Mouse (Mus musculus) small intestine, adult 2 months (tissue): Measurements from ENCODE around the gene Tnfsf9. TPM values are rescaled to one million over a fixed set of nuclear protein-coding genes. Genes with fewer than 3 reads are reported as not detected.

Source experiments
- H3K27ac ChIP-seq: fragments of 200-500 bp; 2 replicates; pipeline ENCODE4 v1.5.1; 2012; ENCODE audit warnings: low read depth, low read length, control low read depth, inconsistent platforms; ENCODE audit not compliant: insufficient read depth
- H3K27me3 ChIP-seq: fragments of 200-500 bp; 2 replicates; pipeline ENCODE4 v1.6.1; 2012; ENCODE audit warnings: mild to moderate bottlenecking, moderate library complexity, low read length, inconsistent platforms; ENCODE audit not compliant: control insufficient read depth, insufficient read depth
- H3K36me3 ChIP-seq: fragments of 200-500 bp; 2 replicates; pipeline ENCODE4 v1.6.1; 2012; ENCODE audit warnings: mild to moderate bottlenecking, low read length, control low read depth, inconsistent platforms; ENCODE audit not compliant: control insufficient read depth, insufficient read depth
- H3K4me1 ChIP-seq: fragments of 200-500 bp; 2 replicates; pipeline ENCODE4 v1.6.1; 2012; ENCODE audit warnings: low read length, inconsistent platforms, mixed read lengths; ENCODE audit not compliant: control insufficient read depth, insufficient read depth, insufficient read length
- H3K4me3 ChIP-seq: fragments of 200-500 bp; 2 replicates; pipeline ENCODE4 v1.5.1; 2012; ENCODE audit warnings: low read depth, mild to moderate bottlenecking, control low read depth, inconsistent platforms, low read length, moderate library complexity
- CTCF ChIP-seq: fragments of 200-500 bp; IDR thresholded peaks from 2 replicates; pipeline ENCODE4 v1.5.1; 2012; ENCODE audit warnings: low read depth, mild to moderate bottlenecking, control low read depth, inconsistent platforms, low read length, moderate library complexity, mixed read lengths; ENCODE audit not compliant: insufficient replicate concordance, insufficient read length; ENCODE audit errors: extremely low read depth
- POLR2A ChIP-seq: fragments of 200-500 bp; IDR thresholded peaks from 2 replicates; pipeline ENCODE4 v1.6.1; 2012; ENCODE audit warnings: low read depth, mild to moderate bottlenecking, control low read depth, inconsistent platforms, low read length, moderate library complexity
- WGBS: fragments of 180-500 bp; shearing (Covaris S2); methylation state at CpG from one replicate; pipeline ENCODE4 v1.1.7; 2018; 5-methylcytosine and 5-hydroxymethylcytosine counted together
- polyA plus RNA-seq: library from polyadenylated mRNA; depleted of rRNA; stranded (reverse); fragments of >200 nt; gene quantifications from 2 replicates; pipeline ENCODE4 v1.2.3, GENCODE M21; 2012; rRNA removed

Gene Tnfsf9
- polyA plus RNA-seq, 1 experiment = 2.6 TPM

- TF ChIP-seq POLR2A = no peak
- TF ChIP-seq CTCF = no peak
- WGBS = 79% methylated on average over 4 of the region's 4 CpGs
Observed at GRCm38 (mm10) chr17:57153787-57154186, 48.7 kb downstream of the Tnfsf9 start.

More at GRCm38 (mm10) chr17:57153787-57154186, 48.7 kb downstream of the Tnfsf9 start:
- Histone ChIP-seq H3K4me1 (no peaks in the 10 kb centered on the region), H3K36me3 (no peaks in the 10 kb centered on the region), H3K27ac (no peak overlapping the region), H3K27me3 (peaks cover 13% of the 10 kb centered on the region), H3K4me3 (no peak overlapping the region)

Other genes with a start within 250 kb of the Tnfsf9 start
- not detected in 2 replicates for gene Acsbg2, start 230.9 kb upstream of the Tnfsf9 start, polyA plus RNA-seq
- not detected in 2 replicates for gene 1700061G19Rik, start 229.8 kb upstream of the Tnfsf9 start, polyA plus RNA-seq
- 25.0 and 46.3 TPM in 2 replicates for gene Mllt1, start 169.9 kb upstream of the Tnfsf9 start, polyA plus RNA-seq
- 9.0 and 28.9 TPM in 2 replicates for gene Acer1, start 123.2 kb upstream of the Tnfsf9 start, polyA plus RNA-seq
- 86.2 and 132 TPM in 2 replicates for gene Clpp, start 115.0 kb upstream of the Tnfsf9 start, polyA plus RNA-seq
- gene Alkbh7, start 108.0 kb upstream of the Tnfsf9 start, polyA plus RNA-seq = 40.8 and 63.7 TPM in 2 replicates
- gene Pspn, start 105.3 kb upstream of the Tnfsf9 start, polyA plus RNA-seq = not detected in 2 replicates
- 17.1 and 43.5 TPM in 2 replicates for gene Gtf2f1, start 94.0 kb upstream of the Tnfsf9 start, polyA plus RNA-seq
- gene Gm17949, start 93.9 kb upstream of the Tnfsf9 start, polyA plus RNA-seq = not detected in 2 replicates
- gene Khsrp, start 73.8 kb upstream of the Tnfsf9 start, polyA plus RNA-seq = 32.3 and 66.4 TPM in 2 replicates
- gene Slc25a41, start 63.7 kb upstream of the Tnfsf9 start, polyA plus RNA-seq = not detected in 2 replicates
- gene Crb3, start 46.2 kb upstream of the Tnfsf9 start, polyA plus RNA-seq = 184 and 395 TPM in 2 replicates
- 13.3 and 14.3 TPM in 2 replicates for gene Slc25a23, start 45.5 kb upstream of the Tnfsf9 start, polyA plus RNA-seq
- gene Dennd1c, start 26.8 kb upstream of the Tnfsf9 start, polyA plus RNA-seq = 9.1 and 13.6 TPM in 2 replicates
- 3.3 TPM in 2 replicates for gene Tubb4a, start 17.5 kb upstream of the Tnfsf9 start, polyA plus RNA-seq
- not detected in 2 replicates for gene Cd70, start 44.5 kb downstream of the Tnfsf9 start, polyA plus RNA-seq
- gene Tnfsf14, start 88.9 kb downstream of the Tnfsf9 start, polyA plus RNA-seq = 0.79 and 0.98 TPM in 2 replicates
- gene C3, start 122.8 kb downstream of the Tnfsf9 start, polyA plus RNA-seq = 17.9 and 40.9 TPM in 2 replicates
- 25.6 and 46.5 TPM in 2 replicates for gene Gpr108, start 143.1 kb downstream of the Tnfsf9 start, polyA plus RNA-seq
- 11.0 and 30.3 TPM in 2 replicates for gene Trip10, start 144.1 kb downstream of the Tnfsf9 start, polyA plus RNA-seq
- 3.5 and 6.1 TPM in 2 replicates for gene Vav1, start 173.8 kb downstream of the Tnfsf9 start, polyA plus RNA-seq